Mouse (Mus musculus): ENCODE measurements around the gene Itgb4. TPM values are rescaled to one million over a fixed set of nuclear protein-coding genes. Genes with fewer than 3 reads are reported as not detected.
A peak's percentile ranks its signal among the peaks of the same experiment; 100 is the strongest.

The Itgb4 gene
- polyA plus RNA-seq, 1 experiment: 28.6 TPM

- peak in 1 of 2 experiments; percentile 55 for DNase-seq
- Histone ChIP-seq H3K27ac (ENCODE audit: insufficient read depth, low read length) (no peak overlapping the region), H3K27me3 (ENCODE audit: control insufficient read depth, insufficient read depth, low read length) (no peaks in the 10 kb centered on the region), H3K4me3 (replicated peaks; ENCODE audit: insufficient read depth, low read depth, low read length) (no peak overlapping the region), H3K4me1 (ENCODE audit: control insufficient read depth, insufficient read depth, low read length) (peaks cover 10% of the 10 kb centered on the region; the same call in 1 of the 2 replicates)
- no peak for TF ChIP-seq CTCF (IDR thresholded peaks at IDR 0.05; ENCODE audit: borderline replicate concordance, insufficient read depth, low read depth, low read length)
- TF ChIP-seq POLR2A (IDR thresholded peaks at IDR 0.05; ENCODE audit: borderline replicate concordance, insufficient read depth, low read length): no peak
- WGBS: 32% methylated on average over 5 of the region's 5 CpGs
These were observed 23.2 kb downstream of the Itgb4 start for GRCm38 (mm10) chr11:115997662-115998061.

DNA sequence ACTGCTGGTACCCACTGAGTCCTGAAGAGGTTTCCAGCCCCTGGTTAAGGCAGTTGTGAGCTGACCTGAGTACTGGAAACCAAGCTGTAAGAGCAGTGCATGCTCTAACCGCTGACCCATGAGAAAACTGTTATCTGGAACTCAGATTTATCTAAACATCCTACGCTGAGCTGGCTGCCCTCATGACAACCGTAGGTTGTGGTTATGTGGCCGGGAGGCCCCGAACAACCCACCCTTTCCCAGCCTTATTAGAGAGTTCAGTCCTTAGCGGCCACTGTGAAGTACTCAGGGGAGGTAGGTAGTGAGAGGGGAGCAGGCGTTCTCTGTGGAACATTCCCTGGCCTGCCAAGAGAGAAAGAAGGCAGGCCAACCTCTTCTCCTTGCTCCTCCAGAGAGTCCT lies 24.5 kb downstream of the Itgb4 start:
- WGBS: 85% methylated on average over 7 of the region's 7 CpGs
- Histone ChIP-seq H3K27ac (ENCODE audit: insufficient read depth, low read length) (no peak overlapping the region), H3K4me3 (replicated peaks; ENCODE audit: insufficient read depth, low read depth, low read length) (no peak overlapping the region)

GRCm38 (mm10) chr11:115999538-116000143 lies 25.1 kb downstream of the Itgb4 start:
- Histone ChIP-seq H3K27me3 (ENCODE audit: control insufficient read depth, insufficient read depth, low read length) (no peaks in the 10 kb centered on the region), H3K4me1 (ENCODE audit: control insufficient read depth, insufficient read depth, low read length) (peaks cover 10% of the 10 kb centered on the region; the same call in 1 of the 2 replicates), H3K27ac (ENCODE audit: insufficient read depth, low read length) (no peak overlapping the region), H3K4me3 (replicated peaks; ENCODE audit: insufficient read depth, low read depth, low read length) (no peak overlapping the region)
- 13% methylated on average over 14 of the region's 14 CpGs for WGBS
- TF ChIP-seq POLR2A (IDR thresholded peaks at IDR 0.05; ENCODE audit: borderline replicate concordance, insufficient read depth, low read length) (no peak), CTCF (IDR thresholded peaks at IDR 0.05; ENCODE audit: borderline replicate concordance, insufficient read depth, low read depth, low read length) (peak; percentile 67)
- DNase-seq: peak; percentile 71 to 84

More for the DNA sequence above, 24.5 kb downstream of the Itgb4 start:
- H3K27me3 ChIP-seq (ENCODE audit: control insufficient read depth, insufficient read depth, low read length): no peaks in the 10 kb centered on the region
- peaks cover 10% of the 10 kb centered on the region; the same call in 1 of the 2 replicates for H3K4me1 ChIP-seq (ENCODE audit: control insufficient read depth, insufficient read depth, low read length)
- TF ChIP-seq POLR2A (IDR thresholded peaks at IDR 0.05; ENCODE audit: borderline replicate concordance, insufficient read depth, low read length) (no peak), CTCF (IDR thresholded peaks at IDR 0.05; ENCODE audit: borderline replicate concordance, insufficient read depth, low read depth, low read length) (no peak)
- DNase-seq: no peak

GRCm38 (mm10) chr11:116000607-116001006 lies 26.1 kb downstream of the Itgb4 start:
- WGBS: 78% methylated on average over 10 of the region's 10 CpGs
- TF ChIP-seq POLR2A (IDR thresholded peaks at IDR 0.05; ENCODE audit: borderline replicate concordance, insufficient read depth, low read length): no peak
- TF ChIP-seq CTCF (IDR thresholded peaks at IDR 0.05; ENCODE audit: borderline replicate concordance, insufficient read depth, low read depth, low read length): no peak
- no peak for DNase-seq
- no peak overlapping the region for H3K4me3 ChIP-seq (replicated peaks; ENCODE audit: insufficient read depth, low read depth, low read length)
- peaks cover 15% of the 10 kb centered on the region for H3K4me1 ChIP-seq (ENCODE audit: control insufficient read depth, insufficient read depth, low read length)
- no peaks in the 10 kb centered on the region for H3K27me3 ChIP-seq (ENCODE audit: control insufficient read depth, insufficient read depth, low read length)
- no peak overlapping the region for H3K27ac ChIP-seq (ENCODE audit: insufficient read depth, low read length)

- no peak for TF ChIP-seq CTCF (IDR thresholded peaks at IDR 0.05; ENCODE audit: borderline replicate concordance, insufficient read depth, low read depth, low read length)
- TF ChIP-seq POLR2A (IDR thresholded peaks at IDR 0.05; ENCODE audit: borderline replicate concordance, insufficient read depth, low read length): no peak
These were observed 27.2 kb downstream of the Itgb4 start for GRCm38 (mm10) chr11:116001725-116002124.

GRCm38 (mm10) chr11:116002894-116003293 lies 28.4 kb downstream of the Itgb4 start:
- no peaks in the 10 kb centered on the region for H3K27me3 ChIP-seq (ENCODE audit: control insufficient read depth, insufficient read depth, low read length)
- peaks cover 17% of the 10 kb centered on the region for H3K4me1 ChIP-seq (ENCODE audit: control insufficient read depth, insufficient read depth, low read length)
- WGBS: 89% methylated on average over 3 of the region's 3 CpGs
- H3K27ac ChIP-seq (ENCODE audit: insufficient read depth, low read length): no peak overlapping the region
- no peak overlapping the region for H3K4me3 ChIP-seq (replicated peaks; ENCODE audit: insufficient read depth, low read depth, low read length)
- no peak for DNase-seq
- TF ChIP-seq POLR2A (IDR thresholded peaks at IDR 0.05; ENCODE audit: borderline replicate concordance, insufficient read depth, low read length): no peak
- no peak for TF ChIP-seq CTCF (IDR thresholded peaks at IDR 0.05; ENCODE audit: borderline replicate concordance, insufficient read depth, low read depth, low read length)

More at GRCm38 (mm10) chr11:116001725-116002124, 27.2 kb downstream of the Itgb4 start:
- H3K4me1 ChIP-seq (ENCODE audit: control insufficient read depth, insufficient read depth, low read length): peaks cover 16% of the 10 kb centered on the region
- WGBS: 65% methylated on average over 6 of the region's 6 CpGs
- no peaks in the 10 kb centered on the region for H3K27me3 ChIP-seq (ENCODE audit: control insufficient read depth, insufficient read depth, low read length)
- no peak for DNase-seq
- H3K4me3 ChIP-seq (replicated peaks; ENCODE audit: insufficient read depth, low read depth, low read length): no peak overlapping the region
- no peak overlapping the region for H3K27ac ChIP-seq (ENCODE audit: insufficient read depth, low read length)

GRCm38 (mm10) chr11:116004186-116004823 lies 29.8 kb downstream of the Itgb4 start:
- H3K27ac ChIP-seq (ENCODE audit: insufficient read depth, low read length): no peak overlapping the region
- H3K27me3 ChIP-seq (ENCODE audit: control insufficient read depth, insufficient read depth, low read length): no peaks in the 10 kb centered on the region
- H3K4me1 ChIP-seq (ENCODE audit: control insufficient read depth, insufficient read depth, low read length): peaks cover 23% of the 10 kb centered on the region
- 73% methylated on average over 8 of the region's 8 CpGs for WGBS
- TF ChIP-seq CTCF (IDR thresholded peaks at IDR 0.05; ENCODE audit: borderline replicate concordance, insufficient read depth, low read depth, low read length) (no peak), POLR2A (IDR thresholded peaks at IDR 0.05; ENCODE audit: borderline replicate concordance, insufficient read depth, low read length) (no peak)
- no peak overlapping the region for H3K4me3 ChIP-seq (replicated peaks; ENCODE audit: insufficient read depth, low read depth, low read length)
- DNase-seq: no peak

Measured in cerebellum, adult 2 months (tissue).